Mouse (Mus musculus) midbrain, postnatal 0 days (tissue): ENCODE results near the gene Tmeff2. TPM values are rescaled to one million over a fixed set of nuclear protein-coding genes. Genes with fewer than 3 reads are reported as not detected.
A peak's percentile ranks its signal among the peaks of the same experiment; 100 is the strongest.

Experiments
- ATAC-seq: fragments of 200-750 bp; cut with Nextera tagmentation; 2 replicates; pipeline ENCODE4 v1.8.0; 2017; ENCODE audit warnings: moderate number of reproducible peaks, mild to moderate bottlenecking, moderate TSS enrichment, moderate library complexity; ENCODE audit not compliant: low FRiP score
- DNase-seq: peaks from one replicate; pipeline ENCODE4 v3.0.0-alpha.2; 2015; ENCODE audit warnings: low spot score
- H3K27ac ChIP-seq: fragments of 300-500 bp; sonication (generic); 2 replicates; pipeline ENCODE4 v1.5.1; 2014; ENCODE audit warnings: low read depth, mild to moderate bottlenecking, low read length, mixed read lengths
- H3K27me3 ChIP-seq: fragments of 300-500 bp; sonication (generic); 2 replicates; pipeline ENCODE4 v1.6.1; 2014; ENCODE audit warnings: low read length, control low read depth, mixed read lengths; ENCODE audit not compliant: insufficient read depth
- H3K36me3 ChIP-seq: fragments of 300-500 bp; sonication (generic); 2 replicates; pipeline ENCODE4 v1.6.1; 2014; ENCODE audit warnings: low read length, control low read depth, mixed read lengths; ENCODE audit not compliant: insufficient read depth
- H3K4me1 ChIP-seq: fragments of 300-500 bp; sonication (generic); 2 replicates; pipeline ENCODE4 v1.6.1; 2014; ENCODE audit warnings: mild to moderate bottlenecking, control low read depth, antibody characterized with exemption, low read length, mixed read lengths; ENCODE audit not compliant: insufficient read depth
- H3K4me2 ChIP-seq: fragments of 300-500 bp; sonication (generic); 2 replicates; pipeline ENCODE4 v1.6.1; 2014; ENCODE audit warnings: low read depth, mild to moderate bottlenecking, low read length, mixed read lengths; ENCODE audit not compliant: poor library complexity, severe bottlenecking
- H3K4me3 ChIP-seq: fragments of 300-500 bp; sonication (generic); 2 replicates; pipeline ENCODE4 v1.5.1; 2014; ENCODE audit warnings: low read depth, mild to moderate bottlenecking, low read length, moderate library complexity
- H3K9ac ChIP-seq: fragments of 300-500 bp; sonication (generic); replicated peaks from 2 replicates; pipeline ENCODE4 v1.6.1; 2014; ENCODE audit warnings: mild to moderate bottlenecking, low read length, moderate library complexity, mixed read lengths; ENCODE audit not compliant: poor library complexity, severe bottlenecking
- H3K9me3 ChIP-seq: fragments of 300-500 bp; sonication (generic); 2 replicates; pipeline ENCODE4 v1.6.1; 2016; ENCODE audit warnings: low read length, control low read depth
- CTCF ChIP-seq: IDR thresholded peaks from 2 replicates; pipeline ENCODE4 v1.5.1; 2016; ENCODE audit warnings: antibody characterized with exemption, mild to moderate bottlenecking
- WGBS: fragments of 180-500 bp; shearing (Covaris S2); extraction: QIAGEN DNeasy Blood & Tissue Kit; methylation state at CpG from one replicate; pipeline ENCODE4 v1.1.7; 2014; 5-methylcytosine and 5-hydroxymethylcytosine counted together
- polyA plus RNA-seq: library from polyadenylated mRNA; unstranded; fragments of >200 nt; fragmentation: Nextera tagmentation; extraction: Ambion mirVana; gene quantifications from 2 replicates; pipeline ENCODE4 v1.2.1, GENCODE M21; 2015
- total RNA-seq: library from RNA; depleted of rRNA; stranded (reverse); fragments of >200 nt; gene quantifications from 2 replicates; pipeline ENCODE4 v1.2.3, GENCODE M21; 2014

Tmeff2 gene
- total and polyA plus RNA-seq, 2 experiments from 2014 or later = 49.3 to 80.1 TPM

DNA sequence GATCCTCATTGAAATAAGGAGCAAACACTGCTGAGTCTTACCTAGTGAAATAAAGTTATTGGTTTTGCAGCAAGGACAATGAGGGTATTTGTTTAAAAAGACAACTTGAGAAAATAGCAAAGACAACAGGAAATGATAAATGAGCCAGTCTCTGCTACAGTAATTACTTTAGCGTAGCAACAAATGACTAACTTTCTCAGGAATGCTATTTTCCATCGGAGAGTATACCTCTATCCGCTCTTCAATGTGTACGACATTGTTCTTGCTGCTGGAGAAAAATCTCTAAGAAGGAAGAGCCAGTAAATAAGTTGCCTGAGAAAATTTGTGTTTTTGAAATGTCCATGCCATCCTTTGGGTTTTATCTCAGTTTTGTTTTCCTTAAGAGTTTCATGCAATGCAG is 245.2 kb downstream of the Tmeff2 start:
- H3K9ac ChIP-seq = no peak overlapping the region
- ATAC-seq (no peak), DNase-seq (no peak)
- TF ChIP-seq CTCF = no peak
- peaks cover 3% of the 10 kb centered on the region; the same call in 1 of the 2 replicates for H3K4me1 ChIP-seq
- H3K4me3 ChIP-seq = no peak overlapping the region
- H3K36me3 ChIP-seq = no peaks in the 10 kb centered on the region
- 87% methylated on average over 4 of the region's 4 CpGs for WGBS
- H3K4me2 ChIP-seq = no peak overlapping the region
- no peaks in the 10 kb centered on the region for H3K9me3 ChIP-seq
- H3K27me3 ChIP-seq = no peaks in the 10 kb centered on the region
- no peak overlapping the region for H3K27ac ChIP-seq

DNA sequence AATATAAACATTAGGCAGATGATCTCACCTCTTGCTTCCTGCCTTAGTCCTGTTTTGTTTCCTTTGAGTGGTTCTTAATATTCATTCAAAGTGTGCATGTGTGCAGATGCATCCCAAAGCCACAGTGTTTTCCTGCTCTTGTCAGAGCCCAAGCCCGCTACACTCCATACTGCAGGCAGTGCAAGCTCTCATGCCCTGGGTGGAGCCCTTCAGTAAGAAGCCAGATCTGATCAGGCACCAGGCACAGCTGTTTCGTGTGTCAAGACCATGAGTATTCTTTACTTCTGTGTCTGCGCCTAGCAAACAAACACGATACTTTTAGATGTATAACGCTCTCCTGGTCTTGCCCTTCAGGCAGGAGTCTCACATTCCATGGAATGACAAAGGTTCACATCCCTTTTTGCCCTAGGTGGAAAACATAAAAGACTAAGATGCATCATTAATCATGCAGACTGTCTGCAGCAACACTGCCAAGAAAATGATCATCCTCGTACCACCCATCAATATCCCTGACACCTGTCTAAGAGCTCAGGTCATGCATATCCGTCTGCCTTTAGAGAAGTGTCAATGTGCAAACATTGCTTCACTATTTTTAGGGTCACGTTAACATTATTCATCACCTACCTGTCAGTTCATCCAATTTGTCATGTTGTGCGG is 248.2 kb downstream of the Tmeff2 start:
- H3K36me3 ChIP-seq = no peaks in the 10 kb centered on the region
- no peak; the same call in 1 of the 2 replicates for ATAC-seq
- H3K4me3 ChIP-seq = no peak overlapping the region
- no peak overlapping the region for H3K4me2 ChIP-seq
- 65% methylated on average over 9 of the region's 9 CpGs for whole genome bisulfite sequencing
- DNase-seq = peak; percentile 40
- H3K4me1 ChIP-seq = peaks cover 3% of the 10 kb centered on the region; the same call in 1 of the 2 replicates
- no peaks in the 10 kb centered on the region for H3K9me3 ChIP-seq
- peak; percentile 31; the same call in 1 of the 2 replicates for TF ChIP-seq CTCF
- H3K27me3 ChIP-seq = no peaks in the 10 kb centered on the region
- peak overlapping the region; percentile 32; the same call in 1 of the 2 replicates for H3K27ac ChIP-seq
- H3K9ac ChIP-seq = no peak overlapping the region

DNA sequence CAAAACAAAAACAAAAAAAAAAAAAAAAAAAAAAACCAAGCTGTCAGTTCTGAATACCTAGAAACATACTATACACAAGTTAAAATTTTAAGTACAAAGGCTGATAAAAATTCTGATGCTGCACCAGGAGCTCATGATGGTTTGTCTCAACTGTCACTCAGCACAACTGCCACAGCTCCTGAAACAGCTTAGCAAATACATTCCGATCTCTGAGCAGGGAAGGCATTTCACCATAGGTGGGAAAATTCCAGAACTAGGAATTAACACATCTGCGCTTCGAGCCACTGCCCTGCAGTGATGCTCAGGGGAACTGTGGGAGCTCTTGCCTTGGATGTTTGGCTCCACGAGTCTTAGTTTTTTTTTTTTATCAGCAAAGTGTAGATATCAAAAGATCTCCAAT is 249.0 kb downstream of the Tmeff2 start:
- Histone ChIP-seq H3K9ac (no peak overlapping the region), H3K9me3 (no peaks in the 10 kb centered on the region), H3K27me3 (no peaks in the 10 kb centered on the region), H3K27ac (no peak overlapping the region), H3K4me3 (no peak overlapping the region), H3K4me2 (no peak overlapping the region), H3K4me1 (peaks cover 3% of the 10 kb centered on the region; the same call in 1 of the 2 replicates), H3K36me3 (no peaks in the 10 kb centered on the region)
- no peak for DNase-seq
- ATAC-seq = no peak
- no peak for TF ChIP-seq CTCF
- WGBS = 46% methylated on average over 4 of the region's 4 CpGs

DNA sequence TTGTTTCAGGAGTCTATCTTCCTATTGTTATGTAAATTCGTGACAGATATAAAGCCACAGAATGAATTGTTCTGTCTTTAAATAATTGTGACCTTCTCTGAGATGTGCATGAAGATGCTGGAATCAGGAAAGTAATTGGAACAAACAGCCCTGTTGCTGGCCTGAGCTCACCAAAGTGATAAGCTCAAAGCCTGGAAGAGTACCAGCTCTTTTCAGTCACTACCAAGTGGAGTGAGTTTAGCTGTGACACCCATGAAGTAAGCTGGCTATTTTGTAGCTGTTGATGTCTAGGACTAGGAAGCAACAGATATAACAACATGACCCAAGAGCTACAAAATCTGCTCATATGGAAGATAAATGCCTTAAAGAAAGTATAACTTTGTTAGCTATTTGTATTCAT is 249.4 kb downstream of the Tmeff2 start:
- H3K9ac ChIP-seq = no peak overlapping the region
- H3K4me1 ChIP-seq = peaks cover 3% of the 10 kb centered on the region; the same call in 1 of the 2 replicates
- no peak for TF ChIP-seq CTCF
- H3K36me3 ChIP-seq = no peaks in the 10 kb centered on the region
- 84% methylated on average over 1 of the region's 1 CpGs for WGBS
- H3K9me3 ChIP-seq = no peaks in the 10 kb centered on the region
- no peak for ATAC-seq
- H3K27ac ChIP-seq = no peak overlapping the region
- H3K27me3 ChIP-seq = no peaks in the 10 kb centered on the region
- no peak overlapping the region for H3K4me2 ChIP-seq
- H3K4me3 ChIP-seq = no peak overlapping the region
- no peak for DNase-seq

DNA sequence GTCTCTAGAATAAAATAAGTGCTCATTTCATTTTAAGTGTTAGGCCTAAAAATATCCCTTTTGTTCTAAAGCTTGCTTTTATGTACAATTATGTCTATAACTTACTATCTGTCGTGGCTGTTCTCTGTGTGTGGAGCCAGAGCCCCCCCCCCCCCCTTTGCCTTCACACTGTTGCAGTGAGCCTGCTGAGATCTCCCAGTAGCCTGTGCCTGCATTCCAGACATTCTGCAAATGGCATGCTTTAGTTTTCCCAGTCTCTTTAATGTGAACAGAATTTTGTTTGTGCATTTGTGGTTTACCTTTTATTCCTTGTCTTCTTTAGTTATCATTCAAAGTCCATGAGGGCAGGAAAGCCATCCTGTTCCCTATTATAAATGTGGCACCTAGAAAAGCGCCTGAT is 251.6 kb downstream of the Tmeff2 start:
- 46% methylated on average over 2 of the region's 2 CpGs for WGBS

DNA sequence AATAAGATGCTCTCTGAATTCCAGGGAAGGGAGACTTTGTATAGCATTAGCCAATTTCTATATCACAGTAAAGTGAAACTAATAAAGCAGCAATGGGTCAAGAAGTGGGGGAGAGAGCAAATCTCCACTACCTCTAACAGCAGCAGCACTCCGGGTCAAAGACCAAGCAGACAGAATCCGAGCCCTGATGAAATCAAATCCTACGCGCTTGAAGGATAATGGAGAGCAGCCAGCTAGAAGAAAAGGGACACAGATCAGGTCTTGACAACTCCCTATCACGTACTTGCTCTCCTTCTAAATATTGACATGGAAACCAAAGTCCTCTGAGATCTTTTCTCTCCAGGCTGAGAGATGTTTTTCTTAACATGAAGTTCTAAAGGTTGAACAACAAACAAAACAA is 252.4 kb downstream of the Tmeff2 start:
- Histone ChIP-seq H3K9me3 (no peaks in the 10 kb centered on the region), H3K27ac (no peak overlapping the region), H3K4me3 (no peak overlapping the region), H3K27me3 (no peaks in the 10 kb centered on the region), H3K4me2 (no peak overlapping the region), H3K36me3 (no peaks in the 10 kb centered on the region), H3K4me1 (peaks cover 3% of the 10 kb centered on the region; the same call in 1 of the 2 replicates), H3K9ac (no peak overlapping the region)
- DNase-seq (no peak), ATAC-seq (no peak)
- TF ChIP-seq CTCF = no peak
- 18% methylated on average over 5 of the region's 5 CpGs for WGBS

More for the DNA sequence above, 251.6 kb downstream of the Tmeff2 start:
- H3K9ac ChIP-seq = no peak overlapping the region
- no peaks in the 10 kb centered on the region for H3K9me3 ChIP-seq
- DNase-seq = no peak
- no peak overlapping the region for H3K4me2 ChIP-seq
- H3K27me3 ChIP-seq = no peaks in the 10 kb centered on the region
- no peak for ATAC-seq
- no peak overlapping the region for H3K27ac ChIP-seq
- no peak overlapping the region for H3K4me3 ChIP-seq
- no peak for TF ChIP-seq CTCF
- H3K36me3 ChIP-seq = no peaks in the 10 kb centered on the region
- peaks cover 3% of the 10 kb centered on the region; the same call in 1 of the 2 replicates for H3K4me1 ChIP-seq
